Mouse (Mus musculus) testis, adult 2 months (tissue): ENCODE data around the gene Gcnt4.

ENCODE experiments used
- CTCF ChIP-seq: fragments of 200-500 bp; IDR thresholded peaks from 2 replicates; pipeline ENCODE4 v1.5.1; 2012; ENCODE audit warnings: low read depth, mild to moderate bottlenecking, inconsistent platforms, low read length, moderate library complexity; ENCODE audit not compliant: control insufficient read depth, insufficient read depth, insufficient replicate concordance
- POLR2A ChIP-seq: fragments of 200-500 bp; IDR thresholded peaks from 2 replicates; pipeline ENCODE4 v1.6.1; 2012; ENCODE audit warnings: low read depth, mild to moderate bottlenecking, inconsistent platforms, low read length, moderate library complexity; ENCODE audit not compliant: control insufficient read depth

DNA sequence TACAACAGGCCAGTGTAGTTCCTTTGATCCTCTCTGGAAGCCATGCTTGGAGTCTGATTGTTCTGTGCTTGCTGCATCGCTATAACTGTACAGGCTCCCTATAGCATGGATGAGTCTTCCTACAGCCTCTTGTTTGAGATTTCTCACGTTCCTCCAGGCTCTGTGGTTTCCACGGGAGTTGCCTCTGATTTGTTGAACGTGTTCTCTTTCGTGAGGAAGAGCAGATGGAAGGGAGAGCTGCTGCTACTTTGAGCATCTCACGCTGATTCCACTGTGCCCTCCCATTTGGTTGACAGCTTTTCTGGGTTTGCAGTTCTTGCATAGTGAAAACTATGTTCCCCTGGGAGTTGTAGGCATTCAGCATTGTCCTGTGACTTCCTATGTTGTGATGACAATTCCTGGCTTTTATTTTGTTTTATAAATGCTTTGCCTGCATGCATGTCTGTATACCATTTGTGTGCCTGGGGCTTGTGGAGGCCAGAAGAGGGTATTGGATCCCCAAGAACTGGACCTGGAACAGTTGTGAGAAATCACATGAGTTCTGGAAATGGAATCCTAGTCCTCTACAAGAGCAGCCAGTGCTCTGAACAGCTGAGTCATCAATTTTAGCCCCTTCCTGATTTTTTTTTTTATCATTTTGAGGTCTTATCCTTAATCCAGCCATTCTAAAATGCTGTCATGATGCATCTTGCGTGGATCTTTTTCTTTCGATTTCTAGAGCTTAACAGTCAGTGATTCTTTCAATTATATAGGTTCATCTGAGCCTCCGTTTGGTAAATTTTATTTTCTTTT lies 37.1 kb downstream of the Gcnt4 start:
- TF ChIP-seq CTCF: no peak
- no peak for TF ChIP-seq POLR2A
